Mouse (Mus musculus) retina, embryonic 14.5 days (tissue): ENCODE measurements around the gene Rhbdf1.
A peak's percentile ranks its signal among the peaks of the same experiment; 100 is the strongest.
"Not testable (repeated sequence)": the region's sequence is repeated elsewhere in the genome, so short reads cannot be mapped to it uniquely, and the experiment has no call there.

Source experiments
- DNase-seq: peaks from one replicate; pipeline ENCODE4 v3.0.0-alpha.2; 2015; ENCODE audit warnings: low spot score

Gene Rhbdf1

GRCm38 (mm10) chr11:32221225-32221950, 712 bp downstream of the Rhbdf1 start:
- peak; percentile 68 for DNase-seq

DNA sequence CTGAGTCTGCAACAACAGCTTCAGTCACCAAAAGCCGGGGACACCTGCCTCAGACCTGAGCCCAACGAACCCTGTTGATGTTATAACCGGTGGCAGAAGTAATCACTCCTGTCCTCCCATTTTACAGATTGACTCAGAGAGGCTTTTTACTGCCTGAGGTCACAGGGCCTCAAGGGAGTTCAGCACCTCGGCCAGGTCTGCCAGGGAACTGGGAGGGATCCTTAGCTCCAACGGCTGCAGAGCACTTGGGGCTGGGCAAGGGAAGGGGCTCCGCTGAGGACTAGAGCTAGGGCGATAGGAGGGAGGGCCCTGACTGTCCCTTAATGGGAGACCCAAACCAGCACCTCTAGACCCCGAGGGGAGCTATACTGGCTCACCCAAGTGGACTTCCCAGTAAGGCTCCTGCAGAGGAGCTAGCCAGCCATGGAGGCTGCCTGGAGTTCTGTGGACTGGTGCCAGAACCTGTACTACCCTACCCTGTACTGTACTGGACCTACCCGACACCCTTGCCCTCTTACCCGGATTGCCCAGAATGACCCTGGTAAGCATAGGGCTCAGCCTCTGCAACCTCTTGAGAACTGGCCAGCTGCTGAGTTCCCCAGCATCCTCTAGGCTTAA, 1.4 kb downstream of the Rhbdf1 start:
- DNase-seq: no peak

- DNase-seq: no peak
Observed at GRCm38 (mm10) chr11:32219287-32219686, 2.8 kb downstream of the Rhbdf1 start.

DNA sequence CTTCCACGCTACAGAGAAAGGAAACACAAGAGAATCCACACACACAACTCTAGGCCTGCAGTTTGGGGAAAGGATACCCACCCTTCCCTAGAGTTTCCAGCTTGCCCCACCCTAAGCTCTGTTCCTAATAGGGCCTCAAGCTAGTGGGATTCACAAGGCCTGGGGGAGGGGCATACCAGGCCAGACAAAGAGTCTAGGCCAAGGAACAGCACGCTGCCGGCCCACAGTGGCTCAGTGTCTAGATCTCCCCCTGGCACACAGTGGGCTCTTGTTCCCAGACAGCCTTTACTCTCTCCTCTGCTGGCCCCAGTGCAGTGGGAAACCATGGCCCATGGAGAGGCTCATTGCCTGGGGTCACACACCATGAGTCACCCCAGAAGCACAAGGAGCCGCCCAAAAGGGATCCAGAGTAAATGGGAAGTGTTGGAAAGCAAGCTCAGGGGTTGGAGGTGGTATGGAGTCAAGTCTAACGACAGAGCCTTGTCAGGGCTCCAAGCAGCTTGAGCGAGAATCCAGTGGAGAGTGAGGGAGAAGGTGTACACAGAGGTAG, 3.5 kb downstream of the Rhbdf1 start:
- no peak for DNase-seq

DNA sequence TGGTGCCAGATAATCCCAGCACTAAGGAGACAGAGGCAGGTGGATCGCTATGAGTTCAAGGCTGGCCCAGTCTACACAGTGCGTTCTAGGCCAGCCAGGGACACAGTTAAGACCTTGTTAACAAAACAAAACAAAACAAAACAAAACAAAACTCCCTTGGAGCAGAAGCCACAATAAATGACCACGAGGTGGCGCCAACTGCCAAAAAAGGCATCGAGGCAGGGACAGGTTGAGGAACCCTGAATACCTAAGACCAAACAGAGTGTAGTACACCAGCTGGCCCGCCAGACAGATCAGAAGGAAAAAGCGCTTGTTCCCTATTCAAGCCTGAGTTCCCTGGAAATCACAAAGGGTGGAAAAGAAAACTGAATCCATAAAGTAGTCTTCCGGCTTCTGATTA, 5.2 kb downstream of the Rhbdf1 start:
- peak; percentile 71 for DNase-seq

DNA sequence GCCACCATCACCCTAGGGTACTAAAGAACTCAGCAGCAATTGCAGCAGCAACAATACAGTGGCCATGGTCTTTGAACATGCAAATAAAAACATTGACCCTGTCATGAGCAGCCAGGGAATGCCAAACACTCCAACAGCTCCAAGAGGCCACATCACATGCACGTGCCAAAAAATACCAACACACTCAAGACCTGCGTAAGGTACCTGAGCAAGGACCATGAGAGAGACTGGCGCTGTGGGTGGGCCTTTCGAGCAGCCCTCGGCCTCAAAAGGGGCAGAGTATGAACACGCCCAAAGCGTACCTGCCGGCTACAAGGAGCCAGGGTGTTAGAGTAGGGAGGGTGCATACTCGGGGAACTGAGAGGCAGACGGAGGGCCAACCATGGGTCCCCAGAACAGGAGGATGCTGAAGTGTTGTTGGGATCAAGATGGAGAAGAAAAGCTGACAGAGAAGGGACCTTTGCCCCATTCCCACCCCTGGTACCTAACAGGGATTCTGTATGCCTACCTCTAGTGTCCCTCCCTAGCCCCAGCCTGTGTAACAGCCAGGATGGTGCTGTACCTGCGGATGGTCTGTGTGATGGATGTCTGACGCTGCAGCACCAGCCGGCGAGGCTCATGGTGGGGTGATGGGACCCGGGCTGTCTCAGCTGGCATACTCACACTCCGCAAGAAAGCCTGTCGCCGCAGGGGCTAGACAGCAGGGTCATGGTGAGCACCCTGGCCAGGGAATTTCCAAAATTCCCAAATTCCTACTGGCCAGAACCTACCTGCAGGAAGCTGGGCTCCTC, 6.5 kb downstream of the Rhbdf1 start:
- DNase-seq: no peak

- DNase-seq: no peak
Observed at GRCm38 (mm10) chr11:32210623-32211022, 11.5 kb downstream of the Rhbdf1 start.

DNA sequence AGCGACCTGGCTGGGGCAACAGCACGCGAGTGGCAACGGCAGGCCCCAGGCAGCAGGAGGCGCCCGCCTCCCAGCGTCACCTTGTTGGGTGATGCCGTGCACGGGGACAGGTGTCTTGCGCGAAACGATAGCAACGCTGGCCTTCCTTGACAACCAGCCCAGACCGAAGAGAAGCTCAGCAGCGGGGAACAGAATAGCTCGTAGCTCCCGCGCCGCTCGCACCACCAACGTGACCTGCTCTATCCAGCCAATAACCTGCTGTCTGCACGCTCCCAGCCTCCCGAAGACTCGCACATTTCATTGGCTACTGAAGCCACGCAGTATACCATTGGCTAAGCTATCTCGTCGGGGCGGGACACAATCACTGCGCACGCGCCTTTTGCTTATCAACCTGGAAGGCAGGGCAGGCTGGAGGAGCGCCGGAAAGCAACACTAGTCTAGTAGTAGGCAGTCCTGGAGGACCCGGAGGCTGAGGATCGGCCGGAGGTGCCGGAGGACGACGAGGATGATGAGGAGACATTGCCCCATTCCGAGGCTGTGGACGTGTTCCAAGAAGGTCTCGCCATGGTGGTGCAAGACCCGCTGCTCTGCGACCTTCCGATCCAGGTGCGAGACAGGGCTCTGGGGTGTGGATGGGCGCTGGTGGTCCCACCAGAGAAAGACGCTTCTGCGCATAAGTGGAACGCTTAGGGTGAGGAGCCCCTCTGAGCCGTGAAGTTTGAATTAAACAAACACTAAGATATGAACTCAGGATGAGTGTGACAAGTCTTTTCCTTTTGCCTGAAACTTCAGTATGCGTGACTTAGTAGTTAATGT, 16.8 kb downstream of the Rhbdf1 start, which contains the start of gene Snrnp25:
Snrnp25 (plus strand) TSS at position 358 of the 816 bp plus-strand sequence.
- DNase-seq: peak; percentile 99

GRCm38 (mm10) chr11:32201922-32202685, 20.0 kb downstream of the Rhbdf1 start:
- DNase-seq: no peak

DNA sequence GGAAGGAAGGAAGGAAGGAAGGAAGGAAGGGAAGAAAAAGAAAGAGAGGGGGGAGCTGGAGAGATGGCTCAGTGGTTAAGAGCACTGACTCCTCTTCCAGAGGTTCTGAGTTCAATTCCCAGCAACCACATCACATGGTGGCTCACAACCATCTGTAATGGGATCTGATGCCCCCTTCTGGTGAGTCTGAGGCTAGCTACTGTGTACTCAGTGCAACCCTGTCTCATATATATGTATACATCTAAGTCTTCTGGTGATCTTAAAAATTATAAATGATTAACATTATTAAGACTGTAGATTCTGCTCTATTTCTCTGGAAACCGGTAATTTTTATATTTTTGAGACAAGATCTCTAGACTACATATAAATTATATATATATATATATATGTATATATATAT, 21.1 kb downstream of the Rhbdf1 start:
- DNase-seq: not testable (repeated sequence)

- no peak for DNase-seq
Observed at GRCm38 (mm10) chr11:32200075-32200601, 22.0 kb downstream of the Rhbdf1 start, which contains the start of gene Il9r. Il9r (minus strand) TSS chr11:32200279.

DNA sequence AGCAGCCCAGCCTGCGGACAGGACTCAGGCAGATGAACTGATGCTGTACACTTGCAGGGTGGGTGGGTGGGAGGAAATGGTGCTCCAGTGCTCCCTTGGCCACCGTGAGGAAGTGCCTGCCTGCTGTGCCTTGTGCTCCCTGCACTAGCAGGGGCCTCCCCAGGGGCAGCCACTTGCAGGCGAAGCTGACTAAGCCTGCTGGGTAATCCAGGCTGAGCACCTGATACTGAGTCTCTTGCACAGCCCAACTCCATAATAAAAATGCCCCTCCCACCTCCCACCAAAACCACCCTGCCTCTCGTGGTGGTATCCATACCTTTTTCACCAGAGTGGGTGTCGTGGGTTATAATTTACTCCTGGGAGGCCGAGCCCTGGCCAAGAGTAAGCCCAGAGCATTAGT, 22.9 kb downstream of the Rhbdf1 start:
- no peak for DNase-seq

DNA sequence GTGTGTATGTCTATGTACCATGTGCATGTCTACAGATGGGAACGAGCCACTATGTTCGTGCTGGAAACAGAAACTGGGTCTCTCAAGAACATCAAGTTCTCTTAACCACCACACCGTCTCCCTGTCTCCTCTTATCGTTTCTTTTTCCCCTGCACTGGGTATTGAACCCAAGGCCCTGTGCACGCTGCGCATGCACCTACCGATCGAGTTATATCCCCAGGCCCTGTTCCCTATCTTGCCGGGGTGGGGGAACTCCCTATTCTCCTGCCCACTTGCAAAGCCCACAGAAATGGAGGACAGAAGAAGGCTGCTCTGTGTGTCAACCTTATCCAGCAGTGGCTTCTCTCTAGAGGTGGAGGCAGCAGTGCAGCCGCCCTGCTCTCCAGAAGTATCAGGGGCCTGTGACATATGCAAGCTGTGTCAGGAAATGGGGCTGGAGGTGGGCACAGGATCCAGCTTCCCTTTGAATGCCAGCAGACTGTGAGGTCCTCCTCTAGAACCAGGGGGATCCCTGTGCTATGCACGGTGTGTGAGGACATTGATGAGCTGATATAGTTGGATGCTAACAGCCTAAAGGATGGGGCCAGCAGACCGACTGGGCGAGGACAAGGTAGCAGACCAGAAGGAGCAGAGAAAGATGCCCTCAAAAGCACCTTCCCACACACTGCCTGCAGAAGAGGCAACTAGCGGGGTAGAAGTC, 23.7 kb downstream of the Rhbdf1 start:
- DNase-seq: no peak

DNA sequence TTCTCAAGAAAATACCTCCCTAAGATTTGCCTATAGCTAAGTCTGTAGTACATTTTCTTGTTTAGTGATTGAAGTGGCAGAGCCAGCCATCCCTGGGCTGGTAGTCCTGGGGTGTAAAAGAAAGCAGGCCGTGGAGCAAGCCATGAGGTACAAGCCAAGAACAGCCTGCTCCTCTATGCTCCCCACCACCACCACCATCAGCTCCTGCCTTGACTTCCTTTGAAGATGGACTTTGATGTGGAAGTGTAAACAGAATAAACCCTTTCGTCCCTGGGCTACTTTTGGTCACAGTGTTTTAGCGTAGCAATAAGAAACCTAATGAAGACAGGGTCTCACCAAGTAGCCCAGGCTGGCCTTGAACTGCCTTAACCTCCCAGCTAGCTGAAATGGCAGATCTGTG, 24.3 kb downstream of the Rhbdf1 start:
- DNase-seq: no peak

DNA sequence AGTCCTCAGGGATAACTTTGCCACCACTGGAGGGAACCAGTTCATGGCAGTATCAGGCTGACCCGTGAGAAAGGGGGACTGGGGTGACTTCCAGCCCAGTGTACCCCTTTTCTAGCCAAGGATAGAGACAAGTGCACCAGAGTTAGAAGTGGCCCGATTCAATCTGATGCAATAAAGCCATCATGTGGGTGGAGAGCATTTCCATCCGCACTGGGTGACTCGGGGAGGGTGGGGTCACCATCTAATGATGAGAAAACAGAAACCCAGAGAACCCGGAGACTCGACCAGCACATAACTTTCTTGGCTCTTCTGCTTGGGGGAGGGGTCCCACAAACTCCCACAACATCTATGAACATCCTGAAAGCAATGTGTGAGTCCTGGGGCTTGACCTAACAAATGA, 25.4 kb downstream of the Rhbdf1 start:
- no peak for DNase-seq

DNA sequence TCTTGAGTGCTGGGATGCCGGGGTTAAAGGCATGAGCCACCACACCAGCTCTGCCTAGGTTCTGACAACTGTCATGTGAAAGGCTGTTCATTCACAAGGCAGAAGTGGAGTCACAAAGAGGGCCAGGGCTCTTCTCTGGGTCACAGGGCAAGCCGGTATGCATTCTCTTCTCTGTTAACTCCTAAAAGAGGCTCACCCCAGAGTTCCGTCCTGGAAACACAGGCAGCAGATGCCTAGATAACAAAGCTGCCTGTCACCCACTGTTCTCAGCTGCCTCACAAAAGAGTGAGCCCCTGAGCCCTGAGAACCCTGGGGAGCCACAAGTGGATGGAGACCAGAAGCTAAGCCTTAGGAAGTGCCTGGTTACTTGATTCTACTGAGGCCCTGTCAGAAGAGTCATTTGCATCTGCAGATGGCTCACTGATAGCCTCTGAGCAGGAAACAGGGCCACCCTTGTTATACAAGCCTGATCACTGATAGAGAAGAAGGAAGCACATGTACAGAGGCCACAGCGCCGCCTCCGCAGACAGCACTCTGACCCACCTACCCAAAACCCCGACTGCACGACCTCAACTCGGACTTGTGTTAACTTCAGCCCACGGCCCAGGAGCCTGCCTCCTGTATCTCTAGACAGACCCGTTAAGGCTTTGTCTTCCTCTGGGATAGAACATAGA, 26.1 kb downstream of the Rhbdf1 start:
- no peak for DNase-seq

GRCm38 (mm10) chr11:32194626-32195025, 27.5 kb downstream of the Rhbdf1 start:
- DNase-seq: no peak

DNA sequence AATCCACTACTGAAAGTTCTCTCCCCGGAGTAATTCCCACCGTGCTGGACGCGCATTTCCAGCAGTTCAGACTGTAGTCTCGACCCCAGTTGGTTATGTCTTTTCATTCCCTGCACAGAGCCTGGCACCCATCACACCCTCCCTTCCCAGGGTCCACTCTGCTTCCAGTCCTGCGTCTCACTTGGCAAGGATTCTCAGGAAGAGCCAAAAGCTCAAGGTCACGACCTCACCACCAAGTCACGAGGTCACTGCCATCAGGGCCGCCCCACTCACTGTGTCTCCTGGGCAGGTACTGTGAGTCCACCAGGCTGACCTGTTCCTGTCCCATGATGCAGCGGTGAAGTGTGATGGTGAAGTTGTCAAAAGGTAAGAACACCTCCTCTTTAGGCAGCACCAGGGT, 28.0 kb downstream of the Rhbdf1 start:
- DNase-seq: no peak

DNA sequence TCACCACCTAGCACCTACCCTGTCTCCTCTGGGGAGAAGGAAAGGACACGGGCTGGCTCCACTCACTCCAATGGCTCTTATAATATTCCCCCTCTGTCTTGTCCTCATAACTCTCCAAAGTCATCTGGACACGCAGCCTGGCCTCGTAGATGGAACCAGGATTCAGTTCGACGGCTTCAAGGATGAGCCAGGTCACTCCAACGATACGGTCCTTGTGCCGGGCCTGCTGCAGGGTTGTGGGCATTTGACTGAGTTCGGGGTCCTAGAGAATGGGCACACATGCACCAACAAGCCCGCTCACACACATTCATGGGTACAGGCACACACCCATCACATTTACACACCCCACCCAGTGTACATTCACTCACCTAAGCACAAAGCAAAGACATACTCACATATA, 28.9 kb downstream of the Rhbdf1 start:
- DNase-seq: no peak
